Mouse (Mus musculus): Measurements from ENCODE around the gene Mab21l3. TPM values are rescaled to one million over a fixed set of nuclear protein-coding genes. Genes with fewer than 3 reads are reported as not detected.

Mab21l3 gene
- total RNA-seq, 2 experiments from 2014 or later, result not detected

DNA sequence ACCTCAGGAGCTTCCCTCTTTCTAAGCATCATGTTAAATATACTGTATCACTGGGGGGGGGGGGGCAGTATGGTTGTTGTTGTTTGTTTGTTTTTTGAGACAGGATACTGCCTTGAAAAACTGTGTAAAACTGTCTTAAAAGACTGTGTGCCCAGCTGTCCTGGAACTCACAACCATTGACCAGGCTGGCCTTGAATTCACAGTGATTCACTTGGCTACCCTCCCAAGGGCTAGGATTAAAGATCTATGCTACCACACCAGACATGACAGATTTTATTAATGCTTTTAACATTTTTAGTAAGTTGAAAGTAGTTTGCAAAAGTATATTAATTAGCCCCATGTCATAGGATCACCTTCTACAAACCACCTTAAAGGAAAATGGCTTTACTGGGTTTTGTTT, 85.2 kb downstream of the Mab21l3 start:
- ATAC-seq (replicated peaks; ENCODE audit: low FRiP score, poor library complexity, severe bottlenecking), result no peak

Other genes with a start within 250 kb of the Mab21l3 start
- 54.1 and 59.9 TPM in 2 replicates for gene Atp1a1, start 244.3 kb downstream of the Mab21l3 start, total RNA-seq (2015; ENCODE audit: low replicate concordance)
- gene Atp1a1, start 244.3 kb downstream of the Mab21l3 start, total RNA-seq (2017; ENCODE audit: low replicate concordance), result 55.7 and 67.4 TPM in 2 replicates
- gene Slc22a15, start 75.5 kb upstream of the Mab21l3 start, total RNA-seq (2015; ENCODE audit: low replicate concordance), result 2.9 and 5.0 TPM in 2 replicates
- gene Slc22a15, start 75.5 kb upstream of the Mab21l3 start, total RNA-seq (2017; ENCODE audit: low replicate concordance), result 0.61 and 1.0 TPM in 2 replicates
- gene Nhlh2, start 161.1 kb upstream of the Mab21l3 start, total RNA-seq (2015; ENCODE audit: low replicate concordance), result not detected in 2 replicates
- gene Nhlh2, start 161.1 kb upstream of the Mab21l3 start, total RNA-seq (2017; ENCODE audit: low replicate concordance), result not detected in 2 replicates
- not detected in 2 replicates for gene Casq2, start 237.5 kb upstream of the Mab21l3 start, total RNA-seq (2015; ENCODE audit: low replicate concordance)
- gene Casq2, start 237.5 kb upstream of the Mab21l3 start, total RNA-seq (2017; ENCODE audit: low replicate concordance), result 1.5 TPM in 1 of 2 replicates, not detected in the other